Mouse (Mus musculus) CH12.LX (cell line): ENCODE measurements around the gene Wdr47. TPM values are rescaled to one million over a fixed set of nuclear protein-coding genes. Genes with fewer than 3 reads are reported as not detected.

Experiments used
- DNase-seq: peaks from one replicate; pipeline ENCODE4 v3.0.0-alpha.2; 2013; ENCODE audit errors: extremely low read depth
- H3K27ac ChIP-seq: 2 replicates; pipeline ENCODE4 v1.5.1; 2012; ENCODE audit warnings: low read depth, mild to moderate bottlenecking, control low read depth, moderate library complexity; ENCODE audit not compliant: insufficient read depth
- H3K27me3 ChIP-seq: replicated peaks from 2 replicates; pipeline ENCODE3; 2012; ENCODE audit warnings: inconsistent platforms
- H3K36me3 ChIP-seq, 2 experiments: replicated peaks in 1 of 2; 2 replicates each; pipeline versions ENCODE3 to v1.6.1; 2012; ENCODE audit warnings: inconsistent platforms in 1 of 2, low read length in 1 of 2, mild to moderate bottlenecking in 1 of 2, mixed read lengths in 1 of 2, moderate library complexity in 1 of 2; ENCODE audit not compliant: control insufficient read depth in 1 of 2, insufficient read depth in 1 of 2
- H3K4me1 ChIP-seq, 2 experiments: 2 replicates each; pipeline ENCODE4 v1.6.1; 2012; ENCODE audit warnings: inconsistent platforms in 1 of 2, moderate library complexity in 1 of 2; ENCODE audit not compliant: insufficient read depth in 2 of 2, control insufficient read depth in 1 of 2
- H3K4me2 ChIP-seq: 2 replicates; pipeline ENCODE4 v1.6.1; 2012; ENCODE audit warnings: low read depth, mild to moderate bottlenecking, control low read depth; ENCODE audit not compliant: poor library complexity, insufficient read depth, severe bottlenecking
- H3K4me3 ChIP-seq, 3 experiments: fragments of 150-350 bp in 1 of 3; sonication (generic) in 1 of 3; replicated peaks in 1 of 3; 2 replicates each; pipeline versions ENCODE3 to v1.5.1; 2011 to 2012; ENCODE audit warnings: low read depth in 2 of 3, low read length in 2 of 3, mild to moderate bottlenecking in 2 of 3, moderate library complexity in 2 of 3, control low read depth in 1 of 3, improper control_type of control experiment in 1 of 3, inconsistent platforms in 1 of 3, mixed read lengths in 1 of 3; ENCODE audit not compliant: poor library complexity in 1 of 3
- H3K79me2 ChIP-seq: replicated peaks from 2 replicates; pipeline ENCODE4 v1.6.1; 2012; ENCODE audit warnings: mild to moderate bottlenecking, moderate library complexity; ENCODE audit not compliant: control insufficient read depth, poor library complexity, insufficient read depth, severe bottlenecking; ENCODE audit errors: extremely low read depth
- H3K9ac ChIP-seq: 2 replicates; pipeline ENCODE4 v1.6.1; 2012; ENCODE audit warnings: low read depth, mild to moderate bottlenecking, control low read depth, moderate library complexity; ENCODE audit not compliant: insufficient read depth
- H3K9me3 ChIP-seq: replicated peaks from 2 replicates; pipeline ENCODE3; 2012; ENCODE audit warnings: low read length, inconsistent platforms, mixed read lengths
- BHLHE40 ChIP-seq: IDR thresholded peaks from 2 replicates; pipeline ENCODE4 v1.6.1; 2011; ENCODE audit warnings: mild to moderate bottlenecking, low read depth, low read length, improper control_type of control experiment
- CHD2 ChIP-seq: IDR thresholded peaks from 2 replicates; pipeline ENCODE4 v1.6.1; 2011; ENCODE audit warnings: low read length, improper control_type of control experiment
- ELF1 ChIP-seq: IDR thresholded peaks from 2 replicates; pipeline ENCODE4 v1.6.1; 2014; ENCODE audit warnings: low read depth, mild to moderate bottlenecking, inconsistent platforms, low read length, improper control_type of control experiment
- EP300 ChIP-seq: IDR thresholded peaks from 2 replicates; pipeline ENCODE4 v1.6.1; 2011; ENCODE audit warnings: low read length, improper control_type of control experiment
- GABPA ChIP-seq: IDR thresholded peaks from 2 replicates; pipeline ENCODE4 v1.6.1; 2012; ENCODE audit warnings: low read depth, low read length, improper control_type of control experiment, inconsistent platforms; ENCODE audit not compliant: insufficient replicate concordance
- IRF4 ChIP-seq: IDR thresholded peaks from 2 replicates; pipeline ENCODE4 v1.6.1; 2014; ENCODE audit warnings: low read depth, mild to moderate bottlenecking, inconsistent platforms, low read length, improper control_type of control experiment
- JUND ChIP-seq: conservative IDR thresholded peaks from 2 replicates; pipeline ENCODE4 v1.6.1; 2011; ENCODE audit warnings: low read depth, low read length, improper control_type of control experiment
- KAT2A ChIP-seq: IDR thresholded peaks from 2 replicates; pipeline ENCODE4 v1.6.1; 2012; ENCODE audit warnings: low read length, improper control_type of control experiment, inconsistent platforms; ENCODE audit not compliant: insufficient replicate concordance
- MAX ChIP-seq: IDR thresholded peaks from 2 replicates; pipeline ENCODE4 v1.6.1; 2011; ENCODE audit warnings: low read length, improper control_type of control experiment
- MEF2A ChIP-seq: IDR thresholded peaks from 2 replicates; pipeline ENCODE4 v1.6.1; 2014; ENCODE audit warnings: low read depth, mild to moderate bottlenecking, inconsistent platforms, low read length, improper control_type of control experiment, borderline replicate concordance
- MXI1 ChIP-seq: IDR thresholded peaks from 2 replicates; pipeline ENCODE4 v1.6.1; 2011; ENCODE audit warnings: mild to moderate bottlenecking, low read depth, low read length, improper control_type of control experiment
- MYC ChIP-seq: IDR thresholded peaks from 2 replicates; pipeline ENCODE4 v1.6.1; 2011; ENCODE audit warnings: low read depth, mild to moderate bottlenecking, improper control_type of control experiment, low read length
- NELFE ChIP-seq: IDR thresholded peaks from 2 replicates; pipeline ENCODE4 v1.6.1; 2011; ENCODE audit warnings: low read depth, low read length, improper control_type of control experiment
- POLR2A ChIP-seq: IDR thresholded peaks from 2 replicates; pipeline ENCODE4 v1.6.1; 2011; ENCODE audit warnings: low read depth, mild to moderate bottlenecking, improper control_type of control experiment, low read length
- POLR2AphosphoS2 ChIP-seq: IDR thresholded peaks from 2 replicates; pipeline ENCODE4 v1.6.1; 2011; ENCODE audit warnings: low read depth, low read length, improper control_type of control experiment
- SIN3A ChIP-seq: IDR thresholded peaks from 2 replicates; pipeline ENCODE4 v1.6.1; 2012; ENCODE audit warnings: low read length, improper control_type of control experiment, inconsistent platforms
- SMC3 ChIP-seq: IDR thresholded peaks from 2 replicates; pipeline ENCODE4 v1.6.1; 2011; ENCODE audit warnings: low read depth, low read length, improper control_type of control experiment
- TBP ChIP-seq: conservative IDR thresholded peaks from 2 replicates; pipeline ENCODE4 v1.6.1; 2011; ENCODE audit warnings: low read depth, low read length, improper control_type of control experiment
- TCF12 ChIP-seq: IDR thresholded peaks from 2 replicates; pipeline ENCODE4 v1.6.1; 2014; ENCODE audit warnings: low read depth, mild to moderate bottlenecking, inconsistent platforms, low read length, improper control_type of control experiment
- UBTF ChIP-seq: IDR thresholded peaks from 2 replicates; pipeline ENCODE4 v1.6.1; 2012; ENCODE audit warnings: low read depth, mild to moderate bottlenecking, inconsistent platforms, low read length, improper control_type of control experiment, moderate library complexity
- USF1 ChIP-seq: IDR thresholded peaks from 2 replicates; pipeline ENCODE4 v1.6.1; 2014; ENCODE audit warnings: low read depth, mild to moderate bottlenecking, inconsistent platforms, low read length, improper control_type of control experiment
- ZNF384 ChIP-seq: IDR thresholded peaks from 2 replicates; pipeline ENCODE4 v1.6.1; 2012; ENCODE audit warnings: low read depth, low read length, improper control_type of control experiment, inconsistent platforms
- dilution Hi-C: fragments of 300-500 bp; cut with MboI; formaldehyde crosslinking; loops from 2 replicates; pipeline ENCODE4 v1.14.3; 2020; ENCODE audit warnings: low sequenced_read_pairs; ENCODE audit not compliant: extremely low pct_unique_long_range_greater_than_20kb, extremely low pct_ligation_motif_present
- in situ Hi-C: fragments of 300-500 bp; cut with MboI; formaldehyde crosslinking; loops from 3 replicates; pipeline ENCODE4 v1.14.3; 2019; ENCODE audit warnings: low sequenced_read_pairs, low pct_ligation_motif_present, low pct_unique_long_range_greater_than_20kb, mixed read lengths
- polyA plus RNA-seq: library from polyadenylated mRNA; unstranded; fragments of >175 nt; gene quantifications from 2 replicates; pipeline ENCODE4 v1.2.1, GENCODE M21; 2012; ENCODE audit warnings: low read depth; ENCODE audit not compliant: insufficient read length
- total RNA-seq, 2 experiments: library from RNA; depleted of rRNA; stranded (reverse); fragments of 300-350 nt in 1 of 2; fragments of >200 nt in 1 of 2; gene quantifications; 2 replicates each; pipeline ENCODE4 v1.2.3; 2012 to 2014

Gene Wdr47
- total and polyA plus RNA-seq, 3 experiments = 1.7 to 4.6 (median 2.2) TPM

DNA sequence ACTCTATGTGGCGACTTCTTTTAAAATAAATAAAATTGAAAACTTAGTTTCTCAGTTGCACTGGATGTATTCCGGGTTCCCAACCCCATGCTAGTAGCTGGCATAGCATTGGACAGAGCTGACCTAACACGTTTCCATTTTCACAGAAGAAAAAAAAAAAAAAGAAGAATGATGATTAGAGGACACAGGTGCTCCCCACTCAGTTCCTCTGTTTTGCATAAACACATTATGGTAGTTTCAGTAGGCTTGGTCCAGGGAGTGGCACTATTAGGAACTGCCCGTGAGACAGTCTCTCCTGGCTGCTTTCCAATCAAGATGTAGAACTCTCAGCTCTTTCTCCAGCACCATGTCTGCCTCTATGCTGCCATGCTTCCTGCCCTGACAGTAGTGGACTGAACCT, 6.5 kb upstream of the Wdr47 start:
- H3K4me2 ChIP-seq = peak overlapping the region; percentile 44
- H3K79me2 ChIP-seq = no peaks in the 10 kb centered on the region
- no peak overlapping the region for H3K9ac ChIP-seq
- H3K27me3 ChIP-seq = no peaks in the 10 kb centered on the region
- peaks cover 0 to 7% of the 10 kb centered on the region in 2 experiments for H3K36me3 ChIP-seq
- in situ Hi-C loops = no loop called here
- 0 out of 2 replicates have a peak, but pooled peaks have one; percentile 18 for TF ChIP-seq TBP
- TF ChIP-seq BHLHE40 = peak; percentile 68
- TF ChIP-seq MAX = no peak
- TF ChIP-seq NELFE = no peak
- peak; percentile 97 for TF ChIP-seq ZNF384
- TF ChIP-seq MYC = peak; percentile 78
- no peak for TF ChIP-seq KAT2A
- TF ChIP-seq TCF12 = peak; percentile 74
- peak; percentile 70 for TF ChIP-seq EP300
- TF ChIP-seq ELF1 = peak; percentile 20; the same call in 1 of the 2 replicates
- peak; percentile 83 for TF ChIP-seq IRF4
- TF ChIP-seq SIN3A = 0 out of 2 replicates have a peak, but pooled peaks have one; percentile 33
- TF ChIP-seq, all 38 proteins: peak for 9
- H3K4me1 ChIP-seq = peaks cover 7 to 27% of the 10 kb centered on the region in 2 experiments
- no peak overlapping the region for H3K27ac ChIP-seq
- no peaks in the 10 kb centered on the region for H3K9me3 ChIP-seq
- DNase-seq = peak; percentile 62
- dilution Hi-C loops = no loop called here
- no peak overlapping the region for H3K4me3 ChIP-seq

DNA sequence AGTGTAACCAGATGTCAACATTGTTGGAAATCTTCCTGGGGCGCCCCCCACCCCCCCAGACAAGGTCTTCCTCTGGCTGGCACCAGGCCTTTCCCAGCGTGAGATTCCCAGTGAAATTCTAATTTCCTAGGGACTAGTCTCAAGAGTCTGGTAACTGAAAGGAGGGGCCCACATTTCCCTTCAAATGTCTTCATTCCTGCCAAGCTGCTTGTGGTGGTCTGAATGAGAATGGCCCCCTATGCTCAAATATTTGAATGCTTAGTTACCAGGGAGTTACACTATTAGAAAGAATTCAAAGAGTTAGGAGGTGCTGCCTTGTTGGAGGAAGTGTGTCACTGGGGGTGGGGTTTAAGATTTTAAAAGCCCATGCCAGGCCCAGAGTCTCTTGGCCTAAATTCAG, 2.6 kb upstream of the Wdr47 start:
- Histone ChIP-seq H3K36me3 (no peaks in the 10 kb centered on the region), H3K79me2 (no peaks in the 10 kb centered on the region), H3K4me3 (no peak overlapping the region), H3K4me2 (no peak overlapping the region), H3K9me3 (no peaks in the 10 kb centered on the region), H3K27ac (no peak overlapping the region), H3K4me1 (peaks cover 9 to 36% of the 10 kb centered on the region in 2 experiments), H3K9ac (no peak overlapping the region), H3K27me3 (peaks cover 3% of the 10 kb centered on the region)
- in situ Hi-C loops = no loop called here
- no peak for DNase-seq
- dilution Hi-C loops = no loop called here
- TF ChIP-seq MAX (no peak), JUND (no peak), NELFE (no peak), KAT2A (no peak), TBP (no peak), MXI1 (no peak), POLR2A (no peak), BHLHE40 (no peak), GABPA (no peak), SMC3 (no peak), POLR2AphosphoS2 (no peak), USF1 (no peak), TCF12 (no peak), CHD2 (no peak), MEF2A (no peak), UBTF (no peak)
